Mouse (Mus musculus) kidney, postnatal 10 days (tissue): ENCODE results near the gene Ccn6.
A peak's percentile ranks its signal among the peaks of the same experiment; 100 is the strongest.

Source experiments
- DNase-seq: peaks from one replicate; pipeline ENCODE4 v3.0.0; 2021; ENCODE audit warnings: mixed read lengths

Ccn6 gene

DNA sequence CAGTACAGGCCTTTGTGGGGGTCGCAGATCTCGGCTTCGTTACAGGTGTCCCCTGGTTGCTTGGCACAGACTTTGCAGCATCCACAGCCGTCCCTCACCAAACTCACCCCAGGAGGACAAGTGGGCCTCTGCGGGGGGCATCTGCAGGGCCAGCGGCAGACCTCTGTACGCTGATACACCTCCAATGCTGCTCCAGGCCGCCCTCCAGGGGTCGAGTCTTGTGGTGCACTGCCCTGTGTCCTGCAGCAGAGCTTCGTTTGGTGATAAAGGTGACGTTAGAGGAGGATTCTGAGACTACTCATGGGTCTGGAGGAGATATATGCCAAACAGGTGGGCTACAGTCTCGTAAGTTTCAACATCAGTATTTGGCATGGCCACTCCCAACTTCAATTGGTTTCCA lies 5.3 kb downstream of the Ccn6 start:
- no peak for DNase-seq

DNA sequence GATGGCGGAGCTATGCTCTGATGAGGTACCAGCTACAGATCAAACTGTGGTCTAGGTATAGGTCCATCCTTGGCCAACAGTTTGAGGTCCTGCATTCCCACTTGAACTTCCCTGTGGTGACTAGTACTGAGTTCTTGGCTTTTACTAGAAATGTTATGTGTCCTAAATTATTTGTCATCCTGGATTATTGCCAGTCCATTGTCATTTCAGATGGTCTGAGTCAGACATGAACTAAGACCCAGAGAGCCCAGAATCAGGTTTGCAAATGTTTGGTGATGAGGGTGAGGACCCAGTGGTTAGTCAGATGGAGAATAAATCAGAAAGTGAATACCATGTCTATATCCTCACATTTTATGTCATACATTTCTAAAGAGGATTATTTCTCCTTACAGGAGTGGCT lies 6.3 kb downstream of the Ccn6 start:
- no peak for DNase-seq

DNA sequence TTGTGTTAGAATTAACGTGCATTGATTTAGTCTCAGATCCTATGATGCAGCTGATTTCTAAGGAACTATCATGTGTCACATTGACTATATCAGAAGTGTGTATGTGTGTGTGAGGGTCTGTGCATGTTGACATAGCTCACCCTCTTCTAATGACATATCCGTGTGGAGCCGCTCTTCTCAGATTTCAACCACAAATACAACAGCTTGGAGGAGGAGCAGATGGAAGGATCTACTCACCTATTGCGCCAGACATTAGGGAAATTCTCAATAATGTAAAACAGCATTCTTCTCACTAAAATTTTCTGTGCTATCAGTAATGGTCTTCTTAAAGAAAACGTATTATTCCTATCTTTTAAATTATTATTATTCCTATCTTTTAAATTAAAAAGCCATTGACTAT lies 6.9 kb downstream of the Ccn6 start:
- no peak for DNase-seq

GRCm38 (mm10) chr10:39142216-39142615 lies 21.4 kb downstream of the Ccn6 start:
- DNase-seq, result no peak

DNA sequence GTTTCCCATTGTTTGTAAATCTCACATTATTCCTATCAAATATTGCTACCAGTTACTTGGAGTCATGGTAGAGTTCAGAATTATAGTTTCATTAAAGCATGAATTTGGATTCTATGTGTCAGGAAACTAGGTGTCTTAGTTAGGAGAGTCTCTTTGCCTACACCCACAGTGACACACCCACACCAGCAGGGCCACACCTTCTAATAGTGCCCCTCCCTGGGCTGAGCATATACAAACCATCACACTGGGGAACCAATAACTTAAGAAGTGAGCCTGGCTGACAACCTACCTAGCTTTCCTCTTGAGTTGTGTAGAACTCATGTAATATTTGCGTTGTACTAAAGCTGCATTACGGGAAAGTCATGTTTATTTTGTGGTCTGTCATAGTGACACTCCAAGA lies 22.2 kb downstream of the Ccn6 start:
- no peak for DNase-seq

- DNase-seq, result no peak
Measured at GRCm38 (mm10) chr10:39140843-39141242, 22.8 kb downstream of the Ccn6 start.

GRCm38 (mm10) chr10:39138761-39139160 lies 24.8 kb downstream of the Ccn6 start:
- no peak for DNase-seq

DNA sequence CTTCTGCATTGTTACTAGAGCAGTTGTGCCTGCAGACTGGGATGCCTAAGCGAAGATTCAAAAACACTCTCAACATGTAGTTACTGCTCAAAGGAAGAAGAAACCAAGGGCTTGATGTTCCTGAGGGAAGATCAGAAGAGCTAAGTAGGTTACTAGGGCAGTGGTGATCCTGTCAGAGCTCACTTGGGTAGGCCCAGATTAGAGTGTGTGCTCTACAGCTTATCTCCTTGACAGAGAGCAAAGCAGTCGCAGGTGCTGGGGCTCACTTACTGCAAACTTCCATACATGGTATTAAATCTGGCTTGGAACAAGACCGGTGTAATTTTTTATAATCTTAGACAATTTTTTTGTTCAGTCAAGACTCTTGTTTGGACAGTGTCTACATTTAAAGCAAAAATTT lies 25.8 kb downstream of the Ccn6 start:
- no peak for DNase-seq

DNA sequence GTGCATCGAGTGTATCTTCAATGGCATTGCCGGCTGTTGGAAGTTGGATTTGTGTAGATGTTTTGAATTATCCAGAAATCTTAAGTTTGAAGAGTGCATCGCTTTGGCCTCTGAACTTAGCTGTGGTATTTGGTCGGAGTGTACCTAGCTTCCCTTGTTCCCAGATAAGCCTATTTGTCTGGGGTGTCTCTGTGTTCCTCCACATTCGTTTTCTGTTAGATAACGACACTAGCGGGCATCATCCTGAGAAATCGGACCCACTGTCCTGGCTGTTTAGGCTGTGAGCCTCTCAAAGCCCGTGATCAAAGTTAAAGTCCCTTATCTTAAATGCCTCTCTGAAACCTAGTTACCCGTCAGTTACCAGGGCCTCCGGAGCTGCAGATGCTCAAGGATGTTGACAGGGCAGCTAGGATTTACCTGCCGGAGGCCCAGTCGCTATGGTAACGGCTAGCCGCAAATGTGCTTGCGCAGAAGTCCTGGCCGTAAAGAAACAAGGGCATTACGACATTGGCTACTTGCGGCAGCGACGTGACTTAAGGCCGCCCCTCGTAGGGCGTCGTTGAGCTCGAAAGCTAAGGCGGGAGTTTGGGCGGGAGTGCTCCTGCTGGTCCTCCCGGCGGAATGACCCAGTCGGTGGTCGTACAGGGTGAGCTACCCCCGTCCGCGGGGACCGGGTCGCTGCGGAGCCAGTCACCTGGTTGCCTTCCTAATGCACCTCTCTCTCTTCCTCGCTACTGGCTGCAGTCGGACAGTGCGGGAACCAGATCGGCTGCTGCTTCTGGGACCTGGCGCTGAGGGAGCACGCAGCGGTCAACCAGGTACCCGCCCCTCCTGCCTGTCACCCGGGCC lies 29.9 kb downstream of the Ccn6 start, which contains the start of the genes Fam229b and Tube1:
Fam229b (minus strand) TSS at position 453 of the 849 bp plus-strand sequence.
Tube1 (plus strand) TSS at position 515 of the 849 bp plus-strand sequence.
- peak; percentile 94 for DNase-seq

- no peak for DNase-seq
Measured at GRCm38 (mm10) chr10:39121412-39121811, 42.2 kb downstream of the Ccn6 start.

- no peak for DNase-seq
Measured at GRCm38 (mm10) chr10:39109489-39109874, 54.1 kb downstream of the Ccn6 start.

DNA sequence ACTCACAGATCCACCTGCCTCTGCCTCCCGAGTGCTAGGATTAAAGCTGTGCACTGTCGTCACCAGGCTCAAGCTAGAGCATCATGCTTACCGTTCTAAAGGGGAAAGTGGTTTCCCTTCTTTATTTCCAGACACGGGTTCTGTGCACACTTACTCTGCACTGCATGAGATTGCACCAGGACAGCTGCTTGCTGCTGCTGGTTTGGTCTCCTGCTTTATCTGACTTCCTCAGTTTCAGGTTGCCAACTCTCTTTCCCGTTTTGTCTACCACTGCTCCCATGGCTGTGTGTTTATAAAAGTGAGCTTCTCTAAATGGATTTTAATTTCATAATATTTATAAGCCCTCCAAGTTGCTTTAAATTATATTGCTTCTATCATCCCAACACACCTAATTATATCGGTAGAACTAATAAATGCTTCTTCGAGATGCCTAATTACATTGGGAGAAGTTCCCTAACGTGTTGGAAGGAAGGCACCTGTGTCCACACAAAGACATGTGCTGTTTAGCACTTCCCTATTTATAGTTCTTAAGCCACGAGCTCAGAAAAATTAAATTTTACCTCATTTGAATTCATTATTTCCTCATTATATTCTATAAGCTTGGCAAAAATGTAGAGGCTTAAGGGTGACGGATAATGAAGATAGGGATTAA lies 54.6 kb downstream of the Ccn6 start:
- DNase-seq, result no peak

- no peak for DNase-seq
Measured at GRCm38 (mm10) chr10:39106935-39107334, 56.7 kb downstream of the Ccn6 start.

- DNase-seq, result no peak
Measured at GRCm38 (mm10) chr10:39106413-39106812, 57.2 kb downstream of the Ccn6 start.

DNA sequence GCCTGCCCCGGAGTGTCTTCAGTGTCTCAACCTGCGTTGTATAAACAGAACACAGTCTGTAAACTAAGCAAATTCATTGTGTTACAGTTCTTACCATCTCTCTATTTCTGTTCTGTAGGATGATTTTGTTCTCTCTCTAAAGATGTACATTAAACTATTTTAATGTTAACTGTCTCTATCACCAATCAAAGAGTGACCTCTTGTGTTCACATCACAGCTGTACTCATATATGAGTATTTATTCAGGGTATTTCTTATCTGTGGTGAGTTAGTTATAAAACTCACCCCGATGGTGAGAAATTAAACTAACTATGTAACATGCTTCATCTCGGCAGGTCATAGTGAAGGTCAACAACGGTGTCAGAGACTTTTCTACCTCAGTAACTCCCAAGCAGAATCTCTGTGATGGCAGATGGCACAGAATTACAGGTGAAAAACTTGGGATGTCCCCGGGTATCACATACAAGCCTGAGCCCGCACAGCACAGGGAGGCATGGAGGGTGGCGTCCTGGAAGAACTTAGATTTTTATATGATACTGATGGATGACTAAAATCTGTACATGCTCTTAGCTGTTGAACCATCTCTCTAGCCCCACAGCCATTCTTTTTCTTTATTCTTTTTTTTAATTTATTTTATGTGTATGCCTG lies 58.7 kb downstream of the Ccn6 start:
- DNase-seq, result no peak
